In genomic region chr11:114433561-114433960, GRCm38 (mm10) we compare ENCODE assay signal across 21 mouse cellular contexts.
DNase-seq lines count a peak whose midpoint lies in the region; ATAC-seq lines count a peak whose summit lies in the region.
"Had no signal": no experiment of that assay in that cellular context is flagged by ENCODE, and none has a peak within 500 bp of the region (broad histone marks: within the 10 kb centered on the region; RNA-seq: fewer than 3 reads in every experiment).

No protein-coding gene starts in this region.

- DNase-seq in embryo, embryonic 10 days (ENCODE audit: low spot score), result peak; percentile 13
- no peak for DNase-seq in embryo, embryonic 10.5 days (ENCODE audit: low spot score)
- DNase-seq in midbrain, embryonic 11.5 days (ENCODE audit: low spot score, missing footprints), result no peak
- DNase-seq in adrenal gland, postnatal 14 days, result no peak
- DNase-seq: adrenal gland, postnatal 36 days; heart, postnatal 10 days; kidney, adult 9 months; kidney, postnatal 25 days; lung, adult 18-20 months; lung, postnatal 14 days; thymus, postnatal 14 days had no signal

- H3K36me3 ChIP-seq in midbrain, embryonic 16.5 days (ENCODE audit: control insufficient read depth, insufficient read depth, low read length), result no peaks in the 10 kb centered on the region
- no peaks in the 10 kb centered on the region for H3K36me3 ChIP-seq in midbrain, embryonic 11.5 days (ENCODE audit: control insufficient read depth, insufficient read depth, low read length)
- H3K36me3 ChIP-seq in hindbrain, embryonic 12.5 days, result no peaks in the 10 kb centered on the region
- no peaks in the 10 kb centered on the region for H3K36me3 ChIP-seq in neural tube, embryonic 13.5 days
- H3K36me3 ChIP-seq: embryonic facial prominence, embryonic 12.5 days; G1E had no signal

- 0 out of 2 replicates have a peak overlapping the region, but pooled peaks have one; percentile 11 for H3K27ac ChIP-seq in midbrain, embryonic 16.5 days (ENCODE audit: low read length)
- no peak overlapping the region for H3K27ac ChIP-seq in midbrain, embryonic 11.5 days (ENCODE audit: low read depth, low read length)
- H3K27ac ChIP-seq in hindbrain, embryonic 12.5 days, result no peak overlapping the region
- H3K27ac ChIP-seq in neural tube, embryonic 13.5 days (replicated peaks), result 0 out of 2 replicates have a peak overlapping the region, but pooled peaks have one; percentile 9
- H3K27ac ChIP-seq: embryonic facial prominence, embryonic 12.5 days; left cerebral cortex, adult 2 months had no signal

- H3K9me3 ChIP-seq in midbrain, embryonic 16.5 days (replicated peaks; ENCODE audit: control insufficient read depth, low read length, poor library complexity, severe bottlenecking), result no peaks in the 10 kb centered on the region
- H3K9me3 ChIP-seq in midbrain, embryonic 11.5 days (ENCODE audit: control insufficient read depth, low read length), result no peaks in the 10 kb centered on the region
- H3K9me3 ChIP-seq in hindbrain, embryonic 12.5 days (replicated peaks), result no peaks in the 10 kb centered on the region
- no peaks in the 10 kb centered on the region for H3K9me3 ChIP-seq in neural tube, embryonic 13.5 days
- H3K9me3 ChIP-seq: embryonic facial prominence, embryonic 12.5 days had no signal

- H3K27me3 ChIP-seq in midbrain, embryonic 16.5 days (ENCODE audit: control insufficient read depth, insufficient read depth, low read depth, low read length), result no peaks in the 10 kb centered on the region
- H3K27me3 ChIP-seq in midbrain, embryonic 11.5 days (ENCODE audit: control insufficient read depth, insufficient read depth, low read length), result no peaks in the 10 kb centered on the region
- peaks cover 21% of the 10 kb centered on the region for H3K27me3 ChIP-seq in hindbrain, embryonic 12.5 days
- peaks cover 11% of the 10 kb centered on the region for H3K27me3 ChIP-seq in neural tube, embryonic 13.5 days

- no peak overlapping the region for H3K9ac ChIP-seq in midbrain, embryonic 16.5 days (ENCODE audit: low read depth, low read length)
- no peak overlapping the region; the same call in 1 of the 2 replicates for H3K9ac ChIP-seq in midbrain, embryonic 11.5 days (ENCODE audit: low read length)
- H3K9ac ChIP-seq in hindbrain, embryonic 12.5 days, result no peak overlapping the region
- 0 out of 2 replicates have a peak overlapping the region, but pooled peaks have one; percentile 8 for H3K9ac ChIP-seq in neural tube, embryonic 13.5 days
- H3K9ac ChIP-seq: embryonic facial prominence, embryonic 12.5 days had no signal

- H3K4me1 ChIP-seq in midbrain, embryonic 16.5 days (ENCODE audit: control insufficient read depth, insufficient read depth, low read length), result peaks cover 9% of the 10 kb centered on the region; the same call in 1 of the 2 replicates
- H3K4me1 ChIP-seq in midbrain, embryonic 11.5 days (ENCODE audit: control insufficient read depth, insufficient read depth, low read length), result peaks cover 4% of the 10 kb centered on the region; the same call in 1 of the 2 replicates
- peaks cover 14% of the 10 kb centered on the region for H3K4me1 ChIP-seq in hindbrain, embryonic 12.5 days
- peaks cover 17% of the 10 kb centered on the region for H3K4me1 ChIP-seq in neural tube, embryonic 13.5 days (replicated peaks)

- no peak overlapping the region for H3K4me2 ChIP-seq in midbrain, embryonic 16.5 days (ENCODE audit: low read length)
- H3K4me2 ChIP-seq in midbrain, embryonic 11.5 days, result no peak overlapping the region
- H3K4me2 ChIP-seq in hindbrain, embryonic 12.5 days (replicated peaks), result no peak overlapping the region
- H3K4me2 ChIP-seq in neural tube, embryonic 13.5 days, result no peak overlapping the region
- H3K4me2 ChIP-seq: embryonic facial prominence, embryonic 12.5 days; heart, embryonic 11.5 days; liver, embryonic 11.5 days had no signal

- 22% methylated on average over 5 of the region's 5 CpGs for WGBS in midbrain, embryonic 16.5 days
- 7% methylated on average over 5 of the region's 5 CpGs for WGBS in midbrain, embryonic 11.5 days
- WGBS in hindbrain, embryonic 12.5 days, result 10% methylated on average over 5 of the region's 5 CpGs
- WGBS in neural tube, embryonic 13.5 days, result 8% methylated on average over 5 of the region's 5 CpGs

- no peak for ATAC-seq in midbrain, embryonic 16.5 days
- no peak for ATAC-seq in midbrain, embryonic 11.5 days (ENCODE audit: low FRiP score)
- ATAC-seq in hindbrain, embryonic 12.5 days (ENCODE audit: low FRiP score), result peak; percentile 40; the same call in 1 of the 2 replicates
- peak; percentile 70 for ATAC-seq in neural tube, embryonic 13.5 days (ENCODE audit: low read depth)
- no peak for ATAC-seq in inflammation-experienced regulatory T-cells, adult 6 months

- H3K4me3 ChIP-seq in midbrain, embryonic 16.5 days (ENCODE audit: low read depth, low read length), result no peak overlapping the region
- no peak overlapping the region for H3K4me3 ChIP-seq in midbrain, embryonic 11.5 days (ENCODE audit: low read depth, low read length)
- no peak overlapping the region for H3K4me3 ChIP-seq in hindbrain, embryonic 12.5 days
- H3K4me3 ChIP-seq in neural tube, embryonic 13.5 days, result no peak overlapping the region
- H3K4me3 ChIP-seq: embryonic facial prominence, embryonic 12.5 days; left cerebral cortex, adult 2 months; megakaryocyte, embryonic 14.5 days had no signal

Comparison
In these comparisons a context has a peak if more than half of its experiments do, and no peak if none do; other contexts are left out.
1. H3K27ac ChIP-seq: peak in midbrain, embryonic 16.5 days (single experiment) and neural tube, embryonic 13.5 days (single experiment); none in midbrain, embryonic 11.5 days (single experiment) and hindbrain, embryonic 12.5 days (single experiment).
2. ATAC-seq: peak in hindbrain, embryonic 12.5 days (single experiment) and neural tube, embryonic 13.5 days (single experiment); none in midbrain, embryonic 16.5 days (single experiment), midbrain, embryonic 11.5 days (single experiment) and inflammation-experienced regulatory T-cells, adult 6 months (single experiment).